Comparison of ENCODE assay signal across 9 mouse cellular contexts in the genomic region with DNA sequence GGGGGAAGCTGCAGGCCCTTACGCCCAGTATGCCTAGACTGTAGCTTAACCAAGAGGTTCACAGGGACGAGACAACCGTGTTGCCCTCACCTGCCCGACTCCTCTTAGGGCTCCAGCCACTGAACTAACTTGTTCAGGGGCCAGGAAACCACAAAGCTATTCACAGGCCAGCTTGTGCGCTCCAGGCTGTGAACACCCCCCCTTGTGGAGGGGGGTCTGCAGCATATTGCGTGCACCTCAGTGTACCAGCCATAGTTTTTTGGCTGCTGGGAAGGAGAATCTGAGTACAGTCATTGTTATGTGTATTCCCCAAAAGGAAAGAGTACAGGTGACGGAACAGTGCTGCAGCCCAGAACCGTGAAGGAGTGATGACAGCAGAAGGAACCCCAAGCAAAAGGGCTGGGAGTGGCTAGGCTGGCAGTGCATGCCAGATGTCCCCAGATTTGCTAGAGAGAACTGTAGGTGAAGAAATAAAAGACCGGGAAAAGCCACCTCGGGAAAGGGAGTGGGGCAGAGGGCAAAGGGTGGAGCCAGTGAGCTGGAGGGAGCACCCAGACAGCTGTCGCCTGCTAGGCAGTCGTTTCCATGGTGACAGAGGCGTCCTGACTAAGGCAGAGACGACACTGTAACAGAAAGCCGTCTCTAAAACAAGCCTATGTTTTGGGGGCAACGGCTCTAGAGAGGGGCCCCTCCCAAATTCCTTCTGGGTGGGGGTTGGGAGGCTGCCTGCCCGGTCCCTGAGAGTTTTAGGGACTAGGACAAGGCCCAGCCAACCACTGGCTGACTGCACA. TPM values are rescaled to one million over a fixed set of nuclear protein-coding genes. Genes with fewer than 3 reads are reported as not detected.
DNase-seq lines count a peak whose midpoint lies in the region; ATAC-seq lines count a peak whose summit lies in the region.
"Had no signal": no experiment of that assay in that cellular context is flagged by ENCODE, and none has a peak within 500 bp of the region (broad histone marks: within the 10 kb centered on the region; RNA-seq: fewer than 3 reads in every experiment).

No protein-coding gene starts in this region.

- H3K9me3 ChIP-seq in heart, embryonic 12.5 days (replicated peaks): no peaks in the 10 kb centered on the region

- H3K4me3 ChIP-seq in heart, embryonic 12.5 days: no peak overlapping the region

- H3K36me3 ChIP-seq in heart, embryonic 12.5 days: peaks cover 15% of the 10 kb centered on the region

- peak overlapping the region; percentile 18; the same call in 1 of the 2 replicates for H3K9ac ChIP-seq in heart, embryonic 12.5 days

- H3K4me1 ChIP-seq in heart, embryonic 12.5 days (replicated peaks): peaks cover 68% of the 10 kb centered on the region

- WGBS in heart, embryonic 12.5 days: 30% methylated on average over 17 of the region's 17 CpGs

- peak overlapping the region; percentile 25 for H3K4me2 ChIP-seq in heart, embryonic 12.5 days

- no peak for ATAC-seq in heart, embryonic 12.5 days (ENCODE audit: insufficient number of reproducible peaks, low FRiP score)

- H3K27me3 ChIP-seq in heart, embryonic 12.5 days (replicated peaks): peaks cover 36% of the 10 kb centered on the region

- H3K27ac ChIP-seq in heart, embryonic 12.5 days (ENCODE audit: poor library complexity, severe bottlenecking): no peak overlapping the region

- peak; percentile 35 for DNase-seq in cerebellum, adult 11-12 months
- DNase-seq in cerebellum, postnatal 4 days (ENCODE audit: low spot score in 2 of 2): no peak
- peak; percentile 48 for DNase-seq in embryo, embryonic 11.5 days (ENCODE audit: low read depth, low spot score)
- peak; percentile 80 for DNase-seq in kidney, postnatal 10 days
- peak; percentile 77 for DNase-seq in mesoderm, embryonic 11.5 days (ENCODE audit: low read depth, low spot score)
- DNase-seq in spleen, postnatal 10 days (ENCODE audit: low spot score in 2 of 2): no peak
- no peak for DNase-seq in spleen, adult 18-20 months

RNA-seq across cellular contexts. Expression of gene Tppp3, which starts 2.7 kb away (rescaled TPM):
- polyA plus RNA-seq in heart, embryonic 12.5 days (2016; fragmentation: Nextera tagmentation; extraction: Ambion mirVana): 13.8 and 14.4 TPM in 2 replicates

RNA-seq across cellular contexts. Expression of gene Zdhhc1, which starts 22.7 kb away (rescaled TPM):
- polyA plus RNA-seq in heart, embryonic 12.5 days (2016; fragmentation: Nextera tagmentation; extraction: Ambion mirVana): 23.1 and 23.3 TPM in 2 replicates

RNA-seq across cellular contexts. Expression of gene Hsd11b2, which starts 44.5 kb away (rescaled TPM):
- polyA plus RNA-seq in heart, embryonic 12.5 days (2016; fragmentation: Nextera tagmentation; extraction: Ambion mirVana): 1.7 and 1.9 TPM in 2 replicates
- polyA plus RNA-seq: cortical plate, adult 2 months had no signal

Comparison
In these comparisons a context has a peak if more than half of its experiments do, and no peak if none do; other contexts are left out.
1. DNase-seq: peak in cerebellum, adult 11-12 months (single experiment), embryo, embryonic 11.5 days (single experiment), kidney, postnatal 10 days (single experiment) and mesoderm, embryonic 11.5 days (single experiment); none in cerebellum, postnatal 4 days (0 of 2), spleen, postnatal 10 days (0 of 2) and spleen, adult 18-20 months (0 of 2).